Mouse (Mus musculus) hindbrain, postnatal 0 days (tissue): ENCODE results near the gene Tagap. TPM values are rescaled to one million over a fixed set of nuclear protein-coding genes. Genes with fewer than 3 reads are reported as not detected.

ENCODE experiments used
- ATAC-seq: fragments of 200-750 bp; cut with Nextera tagmentation; 2 replicates; pipeline ENCODE4 v1.8.0; 2017; ENCODE audit warnings: mild to moderate bottlenecking, moderate TSS enrichment, moderate library complexity
- DNase-seq: peaks from one replicate; pipeline ENCODE4 v3.0.0-alpha.2; 2015; ENCODE audit warnings: low spot score
- H3K27ac ChIP-seq: fragments of 300-500 bp; sonication (generic); 2 replicates; pipeline ENCODE4 v1.5.1; 2014; ENCODE audit warnings: mild to moderate bottlenecking
- H3K27me3 ChIP-seq: fragments of 300-500 bp; sonication (generic); 2 replicates; pipeline ENCODE4 v1.6.1; 2014; ENCODE audit warnings: low read length, mixed read lengths; ENCODE audit not compliant: insufficient read depth
- H3K36me3 ChIP-seq: fragments of 300-500 bp; sonication (generic); 2 replicates; pipeline ENCODE4 v1.6.1; 2014; ENCODE audit warnings: low read length, mixed read lengths; ENCODE audit not compliant: insufficient read depth
- H3K4me1 ChIP-seq: fragments of 300-500 bp; sonication (generic); 2 replicates; pipeline ENCODE4 v1.6.1; 2014; ENCODE audit warnings: antibody characterized with exemption, low read length, mixed read lengths; ENCODE audit not compliant: insufficient read depth
- H3K4me2 ChIP-seq: fragments of 300-500 bp; sonication (generic); 2 replicates; pipeline ENCODE4 v1.6.1; 2014; ENCODE audit warnings: low read depth, mild to moderate bottlenecking, low read length, moderate library complexity, mixed read lengths
- H3K4me3 ChIP-seq: fragments of 300-500 bp; sonication (generic); 2 replicates; pipeline ENCODE4 v1.5.1; 2014; ENCODE audit warnings: low read length
- H3K9ac ChIP-seq: fragments of 300-500 bp; sonication (generic); replicated peaks from 2 replicates; pipeline ENCODE4 v1.6.1; 2014; ENCODE audit warnings: mild to moderate bottlenecking, low read length, moderate library complexity, mixed read lengths
- H3K9me3 ChIP-seq: fragments of 300-500 bp; sonication (generic); 2 replicates; pipeline ENCODE4 v1.6.1; 2016; ENCODE audit warnings: low read length, mixed read lengths
- CTCF ChIP-seq: IDR thresholded peaks from 2 replicates; pipeline ENCODE4 v1.5.1; 2016; ENCODE audit warnings: antibody characterized with exemption, control low read depth, low read depth
- WGBS: fragments of 180-500 bp; shearing (Covaris S2); extraction: QIAGEN DNeasy Blood & Tissue Kit; methylation state at CpG from one replicate; pipeline ENCODE4 v1.1.7; 2014; 5-methylcytosine and 5-hydroxymethylcytosine counted together
- polyA plus RNA-seq: library from polyadenylated mRNA; unstranded; fragments of >200 nt; fragmentation: Nextera tagmentation; extraction: Ambion mirVana; gene quantifications from 2 replicates; pipeline ENCODE4 v1.2.1, GENCODE M21; 2015
- total RNA-seq: library from RNA; depleted of rRNA; stranded (reverse); fragments of >200 nt; gene quantifications from 2 replicates; pipeline ENCODE4 v1.2.3, GENCODE M21; 2014

Gene Tagap
- total and polyA plus RNA-seq, 2 experiments from 2014 or later = 0.33 to 1.4 TPM

GRCm38 (mm10) chr17:7914596-7915227 lies 11.1 kb upstream of the Tagap start:
- ATAC-seq (no peak), DNase-seq (no peak)
- H3K27me3 ChIP-seq = no peaks in the 10 kb centered on the region
- no peak for TF ChIP-seq CTCF
- no peak overlapping the region for H3K9ac ChIP-seq
- H3K4me1 ChIP-seq = no peaks in the 10 kb centered on the region
- no peaks in the 10 kb centered on the region for H3K36me3 ChIP-seq
- no peak overlapping the region for H3K27ac ChIP-seq
- H3K4me2 ChIP-seq = no peak overlapping the region
- H3K4me3 ChIP-seq = no peak overlapping the region
- WGBS = 85% methylated on average over 2 of the region's 2 CpGs
- peaks cover 5% of the 10 kb centered on the region; the same call in 1 of the 2 replicates for H3K9me3 ChIP-seq

- no peaks in the 10 kb centered on the region for H3K27me3 ChIP-seq
- H3K4me3 ChIP-seq = no peak overlapping the region
- no peak for TF ChIP-seq CTCF
- ATAC-seq (no peak), DNase-seq (no peak)
- H3K9me3 ChIP-seq = peaks cover 5% of the 10 kb centered on the region; the same call in 1 of the 2 replicates
- no peak overlapping the region for H3K4me2 ChIP-seq
- H3K27ac ChIP-seq = no peak overlapping the region
- H3K4me1 ChIP-seq = no peaks in the 10 kb centered on the region
- H3K9ac ChIP-seq = no peak overlapping the region
- WGBS = 82% methylated on average over 9 of the region's 9 CpGs
- no peaks in the 10 kb centered on the region for H3K36me3 ChIP-seq
Observed at GRCm38 (mm10) chr17:7915791-7916190, 10.0 kb upstream of the Tagap start.

DNA sequence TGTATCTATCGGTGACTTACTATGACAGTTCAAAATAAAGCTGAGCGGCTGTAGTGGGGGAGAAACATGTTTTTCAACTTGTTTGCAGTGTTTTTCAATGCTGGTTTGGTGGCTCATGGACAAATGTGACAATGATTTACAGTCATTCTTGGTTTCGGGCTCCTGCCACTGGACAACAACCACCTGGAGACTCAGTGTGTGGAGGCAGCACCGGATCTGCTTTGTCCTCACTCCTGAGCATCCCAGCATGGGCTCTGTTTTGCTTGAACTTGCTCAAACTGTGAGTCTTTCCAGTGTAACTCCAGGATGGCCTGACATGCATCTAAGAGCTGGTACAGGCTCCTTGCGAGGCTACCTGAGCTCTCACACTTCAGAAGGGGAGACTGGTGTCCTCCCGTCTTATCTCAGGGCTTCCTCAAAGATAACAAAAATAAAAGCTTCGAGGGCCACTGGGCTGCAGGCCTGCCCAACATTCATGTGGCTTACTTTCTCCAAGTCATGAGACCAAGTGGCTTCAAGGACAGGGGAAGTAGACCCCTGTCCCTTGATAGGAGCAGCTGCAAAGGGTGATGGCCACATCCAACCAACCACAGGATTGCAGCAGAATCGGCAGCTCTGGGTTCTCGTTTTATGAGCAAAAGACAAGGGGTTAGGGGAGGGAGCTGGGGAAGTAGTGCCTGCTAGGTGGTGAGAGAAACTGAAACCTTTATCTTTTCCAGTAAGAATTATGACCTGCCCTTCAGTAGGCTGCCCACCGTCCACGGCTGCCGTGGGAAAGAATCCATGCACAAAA lies 8.8 kb upstream of the Tagap start:
- Histone ChIP-seq H3K4me2 (no peak overlapping the region), H3K4me3 (no peak overlapping the region), H3K4me1 (no peaks in the 10 kb centered on the region), H3K9me3 (no peaks in the 10 kb centered on the region), H3K27ac (no peak overlapping the region), H3K36me3 (no peaks in the 10 kb centered on the region), H3K27me3 (no peaks in the 10 kb centered on the region), H3K9ac (no peak overlapping the region)
- DNase-seq = no peak
- ATAC-seq = no peak
- 81% methylated on average over 12 of the region's 12 CpGs for WGBS
- TF ChIP-seq CTCF = no peak

DNA sequence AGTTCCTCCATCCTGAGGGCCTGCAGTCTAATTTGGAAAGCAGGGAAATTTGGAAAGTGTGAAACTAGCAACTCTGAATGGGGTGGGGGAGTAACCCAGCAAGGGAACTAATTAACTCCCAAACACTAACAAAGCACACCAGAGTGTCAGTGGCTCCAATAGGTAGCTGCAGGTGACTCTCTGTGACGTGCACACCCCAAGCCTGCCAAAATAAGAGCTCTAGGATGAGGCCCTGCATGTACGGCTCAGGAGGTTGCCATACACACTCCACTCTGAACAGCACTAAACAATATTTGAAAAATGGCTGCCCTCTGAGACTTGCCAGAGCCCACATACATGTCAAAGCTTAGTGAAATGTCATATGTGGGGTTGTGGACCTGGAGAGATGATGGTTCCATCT lies 7.4 kb upstream of the Tagap start:
- 79% methylated on average over 2 of the region's 2 CpGs for WGBS
- no peak overlapping the region for H3K9ac ChIP-seq
- H3K4me1 ChIP-seq = no peaks in the 10 kb centered on the region
- no peaks in the 10 kb centered on the region for H3K36me3 ChIP-seq
- H3K9me3 ChIP-seq = no peaks in the 10 kb centered on the region
- no peak for DNase-seq
- no peaks in the 10 kb centered on the region for H3K27me3 ChIP-seq
- ATAC-seq = no peak
- H3K4me3 ChIP-seq = no peak overlapping the region
- no peak overlapping the region for H3K4me2 ChIP-seq
- no peak overlapping the region for H3K27ac ChIP-seq
- TF ChIP-seq CTCF = no peak

GRCm38 (mm10) chr17:7919209-7919608 lies 6.6 kb upstream of the Tagap start:
- DNase-seq = peak; percentile 0
- Histone ChIP-seq H3K9me3 (no peaks in the 10 kb centered on the region), H3K27ac (no peak overlapping the region), H3K9ac (no peak overlapping the region), H3K4me3 (no peak overlapping the region), H3K4me2 (no peak overlapping the region), H3K4me1 (no peaks in the 10 kb centered on the region), H3K36me3 (no peaks in the 10 kb centered on the region), H3K27me3 (no peaks in the 10 kb centered on the region)
- TF ChIP-seq CTCF = no peak
- no peak for ATAC-seq
- 81% methylated on average over 2 of the region's 2 CpGs for WGBS

GRCm38 (mm10) chr17:7922564-7922963 lies 3.2 kb upstream of the Tagap start:
- no peak for TF ChIP-seq CTCF
- no peaks in the 10 kb centered on the region for H3K4me1 ChIP-seq
- WGBS = 79% methylated on average over 5 of the region's 5 CpGs
- H3K9me3 ChIP-seq = no peaks in the 10 kb centered on the region
- DNase-seq = peak; percentile 0
- H3K27me3 ChIP-seq = no peaks in the 10 kb centered on the region
- H3K4me3 ChIP-seq = no peak overlapping the region
- no peak overlapping the region for H3K4me2 ChIP-seq
- no peak for ATAC-seq
- H3K9ac ChIP-seq = no peak overlapping the region
- H3K36me3 ChIP-seq = no peaks in the 10 kb centered on the region
- no peak overlapping the region for H3K27ac ChIP-seq
